In the genomic region with DNA sequence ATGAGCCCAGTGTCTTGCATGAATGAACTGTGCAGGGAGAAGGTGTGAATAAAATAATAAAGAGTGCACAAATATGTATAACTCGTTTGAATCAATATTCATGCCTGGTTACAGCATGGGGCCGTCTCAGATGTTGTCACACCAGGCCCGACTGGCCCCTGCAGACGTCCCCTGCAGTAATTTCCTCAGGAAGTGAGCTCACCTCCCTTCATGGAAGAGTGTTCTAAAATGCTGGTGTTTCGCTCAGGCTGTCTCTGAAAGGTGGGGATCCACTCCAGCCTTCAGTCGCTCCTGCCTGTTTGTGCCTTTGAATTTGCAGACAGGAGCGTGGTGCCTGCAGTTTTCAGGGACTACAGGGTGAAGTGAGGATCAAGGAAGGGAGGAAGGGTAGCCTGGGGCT, we compare ENCODE assay signal across 19 mouse cellular contexts. TPM values are rescaled to one million over a fixed set of nuclear protein-coding genes. Genes with fewer than 3 reads are reported as not detected.
DNase-seq lines count a peak whose midpoint lies in the region; ATAC-seq and TF ChIP-seq lines count a peak whose summit lies in the region.
"Had no signal": no experiment of that assay in that cellular context is flagged by ENCODE, and none has a peak within 500 bp of the region (broad histone marks: within the 10 kb centered on the region; RNA-seq: fewer than 3 reads in every experiment).

No protein-coding gene starts in this region.

- peak overlapping the region; percentile 2; the same call in 1 of the 2 replicates for H3K4me2 ChIP-seq in liver, postnatal 0 days (ENCODE audit: low read depth, low read length)
- H3K4me2 ChIP-seq in liver, embryonic 11.5 days: no peak overlapping the region
- no peak overlapping the region for H3K4me2 ChIP-seq in midbrain, embryonic 11.5 days
- H3K4me2 ChIP-seq: hindbrain, embryonic 15.5 days; limb, embryonic 12.5 days; midbrain, embryonic 13.5 days; neural tube, embryonic 13.5 days had no signal

- no peak for TF ChIP-seq CTCF in liver, postnatal 0 days (IDR thresholded peaks at IDR 0.05; ENCODE audit: low read depth)

- no peaks in the 10 kb centered on the region for H3K4me1 ChIP-seq in liver, postnatal 0 days (ENCODE audit: insufficient read depth)
- H3K4me1 ChIP-seq in liver, embryonic 11.5 days (replicated peaks; ENCODE audit: control insufficient read depth, insufficient read depth, low read length): no peaks in the 10 kb centered on the region
- 0 out of 2 replicates have a peak, but pooled peaks cover 4% of the 10 kb centered on the region for H3K4me1 ChIP-seq in heart, embryonic 10.5 days
- peaks cover 6% of the 10 kb centered on the region for H3K4me1 ChIP-seq in midbrain, embryonic 11.5 days (ENCODE audit: control insufficient read depth, insufficient read depth, low read length)
- H3K4me1 ChIP-seq: hindbrain, embryonic 15.5 days had no signal

- H3K9ac ChIP-seq in liver, postnatal 0 days (replicated peaks): no peak overlapping the region
- no peak overlapping the region for H3K9ac ChIP-seq in liver, embryonic 11.5 days (ENCODE audit: low read depth, low read length)
- no peak overlapping the region for H3K9ac ChIP-seq in midbrain, embryonic 11.5 days (ENCODE audit: low read length)
- H3K9ac ChIP-seq: hindbrain, embryonic 15.5 days; limb, embryonic 12.5 days; liver, embryonic 14.5 days; midbrain, embryonic 13.5 days; neural tube, embryonic 13.5 days had no signal

- H3K9me3 ChIP-seq in liver, postnatal 0 days (ENCODE audit: low read length): no peaks in the 10 kb centered on the region
- H3K9me3 ChIP-seq in liver, embryonic 11.5 days (ENCODE audit: control insufficient read depth, low read length): no peaks in the 10 kb centered on the region
- no peaks in the 10 kb centered on the region for H3K9me3 ChIP-seq in heart, embryonic 10.5 days
- H3K9me3 ChIP-seq in midbrain, embryonic 11.5 days (ENCODE audit: control insufficient read depth, low read length): no peaks in the 10 kb centered on the region
- H3K9me3 ChIP-seq: G1E; hindbrain, embryonic 15.5 days; limb, embryonic 12.5 days; midbrain, embryonic 13.5 days; neural tube, embryonic 13.5 days had no signal

- peak; percentile 86 for DNase-seq in heart, adult 11 months
- DNase-seq in heart, postnatal 4 days: no peak
- no peak for DNase-seq in liver, postnatal 0 days
- DNase-seq in liver, embryonic 11.5 days (ENCODE audit: low spot score): no peak
- DNase-seq in heart, embryonic 10.5 days (ENCODE audit: low spot score): no peak
- no peak for DNase-seq in midbrain, embryonic 11.5 days (ENCODE audit: low spot score, missing footprints)
- DNase-seq: adrenal gland, postnatal 14 days; cerebellum, postnatal 10 days; kidney, adult 11 months; thymus, postnatal 14 days had no signal

- TF ChIP-seq EP300 in liver, postnatal 0 days (IDR thresholded peaks at IDR 0.05; ENCODE audit: low read depth): no peak

- no peak overlapping the region for H3K27ac ChIP-seq in liver, postnatal 0 days (ENCODE audit: low read depth)
- H3K27ac ChIP-seq in liver, embryonic 11.5 days (ENCODE audit: low read depth, low read length): no peak overlapping the region
- peak overlapping the region; percentile 4; the same call in 1 of the 2 replicates for H3K27ac ChIP-seq in heart, embryonic 10.5 days
- H3K27ac ChIP-seq in midbrain, embryonic 11.5 days (ENCODE audit: low read depth, low read length): no peak overlapping the region
- H3K27ac ChIP-seq: hindbrain, embryonic 15.5 days; liver, embryonic 14.5 days; midbrain, embryonic 13.5 days; neural tube, embryonic 13.5 days had no signal

- ATAC-seq in liver, postnatal 0 days: no peak
- ATAC-seq in liver, embryonic 11.5 days (replicated peaks; ENCODE audit: low FRiP score): no peak
- ATAC-seq in hematopoietic stem cell, adult 5-6 weeks (replicated peaks in 1 of 2; ENCODE audit: insufficient read depth in 1 of 2, low FRiP score in 2 of 2, low TSS enrichment in 1 of 2, low read depth in 1 of 2, poor library complexity in 2 of 2, severe bottlenecking in 2 of 2): peak; percentile 25 to 42; a peak in 2 of 4 replicates
- ATAC-seq in midbrain, embryonic 11.5 days (ENCODE audit: low FRiP score): no peak
- ATAC-seq: activated CD4-positive, CD25-positive, alpha-beta regulatory T cell, adult 4 months; forebrain, embryonic 16.5 days; midbrain, embryonic 13.5 days had no signal

- no peaks in the 10 kb centered on the region for H3K36me3 ChIP-seq in liver, postnatal 0 days (replicated peaks; ENCODE audit: insufficient read depth, low read length)
- no peaks in the 10 kb centered on the region for H3K36me3 ChIP-seq in liver, embryonic 11.5 days (ENCODE audit: control insufficient read depth, insufficient read depth, low read length)
- no peaks in the 10 kb centered on the region for H3K36me3 ChIP-seq in heart, embryonic 10.5 days
- no peaks in the 10 kb centered on the region for H3K36me3 ChIP-seq in midbrain, embryonic 11.5 days (ENCODE audit: control insufficient read depth, insufficient read depth, low read length)
- H3K36me3 ChIP-seq: G1E; hindbrain, embryonic 15.5 days; limb, embryonic 12.5 days; midbrain, embryonic 13.5 days; neural tube, embryonic 13.5 days had no signal

- no peaks in the 10 kb centered on the region for H3K27me3 ChIP-seq in liver, postnatal 0 days (ENCODE audit: insufficient read depth, low read length)
- H3K27me3 ChIP-seq in liver, embryonic 11.5 days (replicated peaks; ENCODE audit: control insufficient read depth, insufficient read depth, low read length): no peaks in the 10 kb centered on the region
- no peaks in the 10 kb centered on the region for H3K27me3 ChIP-seq in heart, embryonic 10.5 days (ENCODE audit: insufficient read depth, poor library complexity, severe bottlenecking)
- H3K27me3 ChIP-seq in midbrain, embryonic 11.5 days (ENCODE audit: control insufficient read depth, insufficient read depth, low read length): no peaks in the 10 kb centered on the region
- H3K27me3 ChIP-seq: hindbrain, embryonic 15.5 days; limb, embryonic 12.5 days; neural tube, embryonic 13.5 days had no signal

- WGBS in liver, postnatal 0 days (ENCODE audit: insufficient replicate concordance): 39% methylated on average over 7 of the region's 7 CpGs
- 43% methylated on average over 7 of the region's 7 CpGs for WGBS in liver, embryonic 11.5 days
- WGBS in heart, embryonic 10.5 days: 51% methylated on average over 7 of the region's 7 CpGs
- 74% methylated on average over 7 of the region's 7 CpGs for WGBS in midbrain, embryonic 11.5 days

- no peak overlapping the region for H3K4me3 ChIP-seq in liver, postnatal 0 days (ENCODE audit: low read depth, low read length)
- no peak overlapping the region for H3K4me3 ChIP-seq in liver, embryonic 11.5 days (ENCODE audit: low read depth, low read length)
- H3K4me3 ChIP-seq in heart, embryonic 10.5 days: no peak overlapping the region
- H3K4me3 ChIP-seq in midbrain, embryonic 11.5 days (ENCODE audit: low read depth, low read length): no peak overlapping the region
- H3K4me3 ChIP-seq: hindbrain, embryonic 15.5 days; limb, embryonic 12.5 days; midbrain, embryonic 13.5 days; neural tube, embryonic 13.5 days had no signal

RNA-seq across cellular contexts. Expression of a gene that starts 22.5 kb away (rescaled TPM):
- 10 to 100 TPM; 23.7 to 25.5 TPM for total RNA-seq in heart, postnatal 4 days (2021)
- 1.8 and 2.5 TPM in 2 replicates for polyA plus RNA-seq in liver, postnatal 0 days (2015; fragmentation: Nextera tagmentation; extraction: Ambion mirVana)
- 14.0 and 15.0 TPM in 2 replicates for polyA plus RNA-seq in liver, embryonic 11.5 days (2014; fragmentation: Nextera tagmentation; extraction: Ambion mirVana)
- polyA plus RNA-seq in heart, embryonic 10.5 days (2016; fragmentation: Nextera tagmentation; extraction: Ambion mirVana): 8.1 and 16.9 TPM in 2 replicates
- total RNA-seq in hematopoietic stem cell, adult 5-6 weeks (2017): 10.2 and 13.2 TPM in 2 replicates
- 22.6 and 22.9 TPM in 2 replicates for polyA plus RNA-seq in midbrain, embryonic 11.5 days (2014; fragmentation: Nextera tagmentation; extraction: Ambion mirVana)

Comparison
In these comparisons a context has a peak if more than half of its experiments do, and no peak if none do; other contexts are left out.
1. ATAC-seq: peak in hematopoietic stem cell, adult 5-6 weeks (2 of 2); none in liver, postnatal 0 days (single experiment), liver, embryonic 11.5 days (single experiment) and midbrain, embryonic 11.5 days (single experiment).